Mouse (Mus musculus) MEL-GATA-1-ER (cell line): ENCODE data around the gene Pnn.
A peak's percentile ranks its signal among the peaks of the same experiment; 100 is the strongest.
"Not testable (repeated sequence)": the region's sequence is repeated elsewhere in the genome, so short reads cannot be mapped to it uniquely, and the experiment has no call there.

ENCODE experiments used
- DNase-seq: peaks from one replicate; pipeline ENCODE4 v3.0.0-alpha.2; 2012; ENCODE audit warnings: low read depth; ENCODE audit errors: extremely low read depth

Gene Pnn

GRCm38 (mm10) chr12:59066448-59067077, at the start of gene Pnn:
Gene Pnn, plus strand, starts transcription at chr12:59066884.
- peak; percentile 95 for DNase-seq

GRCm38 (mm10) chr12:59017970-59018369, 48.7 kb upstream of the Pnn start:
- DNase-seq, result no peak

GRCm38 (mm10) chr12:59019891-59020290, 46.8 kb upstream of the Pnn start:
- DNase-seq, result no peak

- DNase-seq, result no peak
These were observed 45.4 kb upstream of the Pnn start for GRCm38 (mm10) chr12:59021306-59021705.

- DNase-seq, result no peak
These were observed 34.6 kb upstream of the Pnn start for GRCm38 (mm10) chr12:59032101-59032500.

- DNase-seq, result no peak
These were observed 27.3 kb upstream of the Pnn start for GRCm38 (mm10) chr12:59039162-59039970.

GRCm38 (mm10) chr12:59039971-59040844, 26.5 kb upstream of the Pnn start:
- DNase-seq, result peak; percentile 100

GRCm38 (mm10) chr12:59040851-59041250, 25.8 kb upstream of the Pnn start:
- no peak for DNase-seq

GRCm38 (mm10) chr12:59052470-59052869, 14.2 kb upstream of the Pnn start:
- DNase-seq, result peak; percentile 76

GRCm38 (mm10) chr12:59053166-59053565, 13.5 kb upstream of the Pnn start:
- DNase-seq, result peak; percentile 48

- no peak for DNase-seq
These were observed 12.7 kb upstream of the Pnn start for GRCm38 (mm10) chr12:59053976-59054375.

GRCm38 (mm10) chr12:59055196-59055850, 11.4 kb upstream of the Pnn start:
- DNase-seq, result no peak

- DNase-seq, result peak; percentile 93
These were observed 10.5 kb upstream of the Pnn start for GRCm38 (mm10) chr12:59056222-59056621.

- not testable (repeated sequence) for DNase-seq
These were observed 8.4 kb upstream of the Pnn start for GRCm38 (mm10) chr12:59058242-59058641.

GRCm38 (mm10) chr12:59060322-59060721, 6.4 kb upstream of the Pnn start:
- peak; percentile 39 for DNase-seq

GRCm38 (mm10) chr12:59060993-59061595, 5.6 kb upstream of the Pnn start, which contains the start of gene Trappc6b:
Gene Trappc6b, minus strand, starts transcription at chr12:59061472.
- DNase-seq, result peak; percentile 55

- no peak for DNase-seq
These were observed 1.8 kb upstream of the Pnn start for GRCm38 (mm10) chr12:59064837-59065236.

- DNase-seq, result no peak
These were observed 908 bp upstream of the Pnn start for GRCm38 (mm10) chr12:59065776-59066175.

GRCm38 (mm10) chr12:59067095-59067494, 411 bp downstream of the Pnn start:
- no peak for DNase-seq

- no peak for DNase-seq
These were observed 2.1 kb downstream of the Pnn start for GRCm38 (mm10) chr12:59068791-59069190.

- DNase-seq, result no peak
These were observed 5.6 kb downstream of the Pnn start for GRCm38 (mm10) chr12:59072286-59072685.
